Mouse (Mus musculus) B cell, adult 2 months (primary cell): ENCODE data around the gene Fam83g.

Experiments
- DNase-seq, 2 experiments: peaks; one replicate each; pipeline ENCODE4 v3.0.0; 2022

Fam83g gene

DNA sequence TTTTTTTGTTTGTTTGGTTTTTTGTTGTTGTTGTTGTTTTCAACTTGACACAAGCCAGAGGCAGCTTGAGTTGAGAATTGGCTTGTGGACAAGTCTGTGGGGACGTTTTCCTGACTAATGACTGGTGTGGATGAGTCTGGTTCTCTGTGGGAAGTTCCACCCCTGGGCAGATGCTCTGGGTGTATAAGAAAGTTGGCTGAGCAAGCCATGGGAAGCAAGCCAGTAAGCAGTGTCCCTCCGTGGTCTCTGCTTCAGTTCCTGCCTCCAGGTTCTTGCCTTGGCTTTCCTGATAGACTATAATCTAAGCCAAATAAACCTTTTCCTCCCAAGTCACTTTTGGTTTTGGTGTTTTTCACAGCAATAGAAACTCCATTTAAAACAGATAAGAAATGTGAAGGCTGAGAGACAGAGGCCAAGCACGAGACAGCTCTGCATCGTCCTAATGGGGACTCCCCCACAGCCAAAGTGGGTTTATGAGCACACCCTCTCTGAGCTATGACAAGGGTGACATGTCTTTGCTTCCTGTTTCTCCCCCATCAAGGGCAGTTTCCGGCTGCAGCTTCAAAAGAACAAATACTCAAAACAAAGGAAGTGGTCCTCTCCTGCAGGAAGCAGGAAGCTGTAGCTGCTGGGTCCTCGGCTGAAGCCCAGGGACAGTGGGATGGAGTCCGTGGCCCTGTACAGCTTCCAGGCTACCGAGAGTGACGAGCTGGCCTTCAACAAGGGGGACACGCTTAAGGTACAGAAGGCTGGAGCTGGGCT lies 31.0 kb upstream of the Fam83g start, which contains the start of gene Grap:
Gene Grap, plus strand, starts transcription at position 580 of the 762 bp plus-strand sequence.
- peak; percentile 77 to 81 for DNase-seq

DNA sequence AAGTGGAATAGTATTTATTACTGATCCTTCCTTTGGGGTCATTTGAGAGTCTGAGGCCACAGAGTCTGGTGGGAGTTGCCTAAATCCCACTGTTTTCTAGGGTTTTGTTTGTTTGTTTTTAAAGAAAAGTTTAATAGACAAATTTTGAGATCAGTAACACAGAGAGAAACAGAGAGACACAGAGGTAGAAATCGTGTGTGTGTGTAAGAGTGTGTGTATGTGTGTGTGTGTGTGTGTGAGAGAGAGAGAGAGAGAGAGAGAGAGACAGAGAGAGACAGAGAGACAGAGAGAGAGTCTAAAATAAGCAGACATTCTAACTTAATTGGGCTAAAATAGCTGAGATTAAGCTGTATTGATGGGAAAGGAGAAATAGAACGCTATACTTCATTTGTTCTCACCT lies 30.3 kb upstream of the Fam83g start:
- DNase-seq: no peak

GRCm38 (mm10) chr11:61654786-61655311 lies 29.0 kb upstream of the Fam83g start:
- no peak for DNase-seq

DNA sequence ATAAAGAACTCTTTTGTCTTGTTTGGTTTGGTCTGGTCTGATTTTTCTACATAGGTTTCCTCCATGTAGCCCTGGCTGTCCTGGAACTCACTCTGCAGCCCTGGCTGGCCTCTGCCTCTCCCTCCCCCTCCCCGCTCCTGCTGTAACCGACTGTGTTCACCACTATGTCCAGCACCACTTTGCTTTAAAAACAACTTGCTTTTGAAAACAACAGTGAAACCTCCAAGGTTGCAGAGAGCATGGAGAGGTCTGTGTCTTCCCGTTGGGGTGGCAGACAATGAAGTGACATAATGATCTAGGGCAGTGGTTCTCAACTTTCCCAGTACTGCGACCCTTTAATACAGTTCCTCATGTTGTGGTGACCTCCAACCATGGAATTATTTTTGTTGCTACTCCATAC lies 28.2 kb upstream of the Fam83g start:
- DNase-seq: no peak

- DNase-seq: peak; percentile 60 to 66
Observed at GRCm38 (mm10) chr11:61656148-61656850, 27.6 kb upstream of the Fam83g start.

GRCm38 (mm10) chr11:61657432-61657831 lies 26.5 kb upstream of the Fam83g start:
- peak; percentile 58 to 62 for DNase-seq

DNA sequence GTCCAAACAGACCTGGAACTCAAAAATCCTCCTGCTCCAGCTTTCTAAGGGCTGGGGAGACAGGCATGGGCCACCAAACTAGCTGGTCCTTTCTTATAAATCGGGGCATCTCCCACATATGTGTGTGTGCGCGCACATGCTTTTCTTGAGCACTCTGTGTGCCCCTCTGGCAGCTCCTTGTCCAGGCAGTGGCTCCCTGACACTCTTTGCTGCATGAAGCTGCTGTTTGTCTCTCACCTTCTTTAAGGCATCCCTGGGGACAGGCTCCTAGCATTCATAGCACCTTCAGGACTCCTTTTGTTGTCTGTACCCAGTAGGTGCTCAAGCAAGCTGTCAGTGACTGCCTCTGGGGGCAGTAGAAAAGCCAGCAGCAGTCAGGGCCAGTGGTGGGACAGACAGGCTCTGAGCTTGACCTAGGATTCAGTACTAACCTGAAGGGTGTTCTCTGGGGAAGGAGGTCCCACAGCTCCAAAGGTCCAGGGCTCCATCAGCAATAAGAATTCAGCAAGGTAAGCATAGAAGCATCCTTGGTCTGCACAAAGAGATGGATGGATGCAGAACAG lies 25.4 kb upstream of the Fam83g start:
- DNase-seq: no peak

- DNase-seq: peak in 1 of 2 experiments; percentile 41
Observed at GRCm38 (mm10) chr11:61659011-61659858, 24.7 kb upstream of the Fam83g start.

DNA sequence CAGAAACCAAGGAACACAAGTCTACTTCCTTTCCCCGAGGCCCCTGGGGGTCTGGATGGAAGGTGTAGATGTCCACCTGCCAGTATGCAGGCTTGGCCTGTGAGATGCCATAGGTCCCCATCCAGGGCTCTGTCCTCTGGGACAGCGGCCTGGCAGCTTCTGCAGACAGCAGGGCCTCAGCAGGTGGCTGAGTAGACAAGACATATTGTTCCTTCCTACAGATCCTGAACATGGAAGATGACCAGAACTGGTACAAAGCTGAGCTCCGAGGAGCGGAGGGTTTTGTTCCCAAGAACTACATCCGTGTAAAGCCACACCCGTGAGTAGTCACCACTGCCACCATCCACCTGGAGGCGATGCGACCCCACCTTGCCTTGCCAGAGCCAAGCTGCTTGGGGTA lies 23.9 kb upstream of the Fam83g start:
- no peak for DNase-seq

DNA sequence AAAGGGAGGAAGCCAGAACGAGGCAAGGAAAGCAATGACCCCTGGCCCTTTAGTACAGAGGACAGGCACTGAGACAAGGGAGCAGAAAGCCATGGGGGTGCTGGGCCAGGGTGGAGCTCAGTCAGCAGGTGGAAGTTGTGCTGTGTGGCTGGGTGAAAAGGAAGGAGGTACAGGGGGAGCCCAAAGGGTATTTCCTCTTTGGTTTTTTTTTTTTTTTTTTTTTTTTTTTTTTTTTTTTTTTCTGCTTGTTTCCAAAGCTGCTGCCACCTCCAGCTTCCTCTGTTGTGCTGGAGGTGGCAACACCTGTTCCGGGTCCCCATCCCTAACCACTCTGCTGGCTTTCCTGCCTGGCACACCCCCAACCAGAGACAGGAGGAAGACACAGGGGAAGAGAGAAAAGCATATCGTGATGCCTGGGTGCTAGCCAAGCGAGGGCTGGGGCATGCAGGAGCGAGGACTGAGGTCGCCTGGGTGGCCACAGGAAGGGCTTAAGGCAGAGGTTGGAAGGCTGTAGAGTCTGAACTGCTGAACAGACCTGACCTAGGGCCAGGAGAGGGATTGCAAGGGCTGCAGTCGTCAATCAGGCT lies 23.0 kb upstream of the Fam83g start:
- DNase-seq: peak; percentile 62 to 64

DNA sequence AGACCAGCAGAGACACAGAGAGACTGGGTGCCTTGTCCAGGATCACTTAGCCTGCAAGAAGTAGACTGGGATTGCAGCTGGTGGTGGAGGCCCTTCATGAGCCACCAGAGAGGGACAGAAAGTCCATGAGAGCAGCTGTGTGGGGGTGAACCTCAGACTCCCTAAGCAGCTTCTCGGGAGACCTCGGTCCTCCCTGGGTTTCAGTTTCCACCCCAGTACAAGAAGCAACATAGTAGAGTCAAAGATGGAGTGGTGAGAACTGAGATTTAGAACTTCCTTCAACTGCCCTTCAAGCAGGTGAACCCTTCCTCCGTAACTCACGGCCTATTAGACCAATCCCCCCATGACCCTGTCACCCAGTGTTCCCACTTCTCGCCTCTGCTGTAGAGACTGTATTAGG lies 21.7 kb upstream of the Fam83g start:
- DNase-seq: no peak

DNA sequence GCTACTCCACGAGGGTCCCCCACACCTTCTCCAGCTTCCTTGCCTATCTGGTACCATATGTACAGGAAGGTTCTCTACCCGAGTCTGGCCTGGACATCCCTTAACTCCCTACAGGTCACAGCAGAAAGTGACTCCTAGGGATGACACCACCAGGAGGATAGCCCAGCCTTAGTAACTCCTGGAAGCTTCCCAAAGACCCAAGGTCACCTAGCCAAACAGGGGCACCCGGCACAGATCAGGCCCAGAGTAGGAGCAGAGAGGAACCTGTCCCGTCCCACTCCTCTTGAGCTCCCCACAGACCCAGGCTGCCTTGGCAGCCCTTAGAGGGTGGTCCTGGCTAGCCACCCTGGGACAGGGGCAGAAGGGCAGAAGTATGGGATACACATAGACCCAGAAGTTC lies 18.5 kb upstream of the Fam83g start:
- DNase-seq: no peak

- peak; percentile 62 to 65 for DNase-seq
Observed at GRCm38 (mm10) chr11:61665991-61666799, 17.7 kb upstream of the Fam83g start.

DNA sequence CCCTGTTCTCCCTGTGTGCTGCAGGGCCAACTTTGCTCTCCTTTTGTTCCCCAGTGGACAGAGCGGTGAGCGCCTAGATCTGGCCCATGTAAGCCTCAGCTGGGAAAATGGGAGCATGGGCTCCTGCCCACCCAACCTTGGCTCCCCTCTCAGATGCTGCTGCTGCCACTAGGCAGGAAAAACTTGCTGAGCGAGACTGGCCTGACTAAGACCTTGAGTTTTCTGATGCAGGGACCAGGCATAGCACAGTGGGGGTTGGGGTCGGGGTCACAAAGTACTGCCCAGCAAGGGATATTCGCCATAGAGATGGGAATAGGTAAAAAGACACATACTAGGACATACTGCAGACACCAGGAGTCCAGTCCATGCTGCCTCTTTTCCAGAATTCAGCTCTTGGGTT lies 16.6 kb upstream of the Fam83g start:
- no peak for DNase-seq

GRCm38 (mm10) chr11:61667782-61668181 lies 16.1 kb upstream of the Fam83g start:
- no peak for DNase-seq

GRCm38 (mm10) chr11:61669492-61670490 lies 14.1 kb upstream of the Fam83g start:
- DNase-seq: no peak

DNA sequence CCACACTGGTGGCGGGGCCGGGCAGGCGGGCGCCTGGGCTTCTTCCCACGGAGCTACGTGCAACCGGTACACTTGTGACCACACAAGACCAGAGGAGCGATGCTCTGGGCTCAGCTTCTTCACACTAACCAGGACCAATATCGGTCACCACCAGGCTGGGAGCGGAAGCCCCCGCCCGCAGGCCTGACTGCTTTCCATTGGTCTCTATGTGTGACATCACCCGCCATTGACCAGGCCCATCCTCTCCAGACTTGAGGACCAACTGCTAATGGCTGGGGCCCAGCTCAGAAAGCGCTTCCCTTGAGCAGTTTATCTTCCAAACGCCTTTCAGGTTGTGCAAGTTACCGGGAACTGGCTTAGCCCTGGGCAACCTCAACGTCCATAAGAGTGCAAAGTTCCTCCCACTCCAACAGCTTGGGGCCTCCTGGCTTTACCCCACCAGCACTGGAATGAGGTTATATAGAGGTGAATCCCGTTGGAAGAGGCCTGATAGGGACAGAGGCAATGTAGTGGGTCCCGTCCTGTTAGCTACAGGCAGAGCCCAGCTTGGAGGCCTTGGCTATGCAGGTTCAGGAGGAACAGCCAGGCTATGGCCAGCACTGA lies 12.0 kb upstream of the Fam83g start:
- no peak for DNase-seq

DNA sequence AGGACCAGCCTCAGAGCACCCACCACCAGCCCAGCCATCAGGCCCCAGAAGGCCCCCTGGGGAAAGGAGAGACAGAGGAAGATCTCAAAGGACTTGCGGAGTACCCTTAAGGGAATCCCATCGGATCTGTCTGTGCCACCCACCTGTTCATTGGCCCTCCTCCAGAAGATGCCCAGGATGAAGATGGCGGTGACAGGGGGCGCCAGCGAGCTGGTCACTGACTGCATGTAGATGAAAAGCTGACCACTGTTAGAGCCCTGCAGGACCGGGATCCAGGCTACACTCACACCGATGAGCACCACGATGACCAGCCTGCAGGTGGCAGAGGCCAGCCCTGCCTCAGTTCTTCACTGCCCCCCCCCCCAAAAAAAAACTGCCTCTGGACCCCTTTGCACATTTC lies 10.2 kb upstream of the Fam83g start:
- peak; percentile 42 to 44 for DNase-seq

GRCm38 (mm10) chr11:61674151-61674838 lies 9.6 kb upstream of the Fam83g start:
- DNase-seq: no peak
